Mouse (Mus musculus): ENCODE measurements at regions not wholly inside any gene's neighbourhood (a gene's known extent, or its start where the extent isn't known, plus 50 kb on each side); places are given as distances from the start of the nearest gene placed in this dataset.

DNA sequence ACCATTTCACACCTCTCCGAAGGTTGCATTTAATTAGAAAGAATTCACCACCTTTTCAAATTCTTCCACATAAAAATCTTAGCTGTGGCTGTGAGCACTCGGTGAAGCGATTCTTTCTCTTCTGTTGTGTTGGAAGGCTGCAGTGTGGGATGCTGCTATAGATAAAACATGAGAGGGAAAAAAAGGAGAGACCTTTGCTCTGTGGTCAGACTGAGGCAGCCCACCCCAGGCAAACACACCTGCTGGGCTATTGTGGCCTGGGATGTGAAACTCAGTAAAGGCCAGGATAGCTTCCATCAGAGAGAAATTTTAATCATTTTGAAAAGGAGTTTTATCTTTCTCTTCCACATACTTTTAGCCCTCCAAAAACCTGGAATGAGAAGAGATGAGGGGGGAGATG lies 625.3 kb upstream of the Akr1e1 start:
- H3K4me2 ChIP-seq: no peak overlapping the region
- no peak overlapping the region for H3K9ac ChIP-seq

DNA sequence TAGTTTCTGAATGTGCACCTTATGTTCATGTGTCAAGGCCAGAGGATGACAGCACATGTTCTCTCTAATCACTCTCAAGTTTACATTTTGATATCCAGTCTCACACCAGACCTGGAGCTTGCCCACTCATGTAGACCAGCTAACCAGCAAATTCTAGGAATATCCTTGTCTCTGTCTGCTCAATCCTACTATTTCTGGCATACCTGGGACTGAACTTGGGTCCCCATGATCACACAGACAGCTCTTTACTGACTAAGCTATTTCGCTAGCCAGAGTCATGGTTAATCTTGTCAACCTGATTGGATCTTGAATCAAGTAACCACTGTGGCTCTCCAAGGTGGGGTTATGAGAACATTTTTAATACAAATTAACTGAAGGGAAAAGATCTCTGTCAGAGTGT lies 625.9 kb upstream of the Klf6 start:
- no peaks in the 10 kb centered on the region for H3K27me3 ChIP-seq
- H3K9ac ChIP-seq: no peak overlapping the region
- H3K9me3 ChIP-seq: no peaks in the 10 kb centered on the region
- no peak overlapping the region for H3K4me2 ChIP-seq
- H3K4me1 ChIP-seq: no peaks in the 10 kb centered on the region
- 95% methylated on average over 1 of the region's 1 CpGs for WGBS
- no peaks in the 10 kb centered on the region for H3K36me3 ChIP-seq
- H3K27ac ChIP-seq: no peak overlapping the region
- no peak overlapping the region for H3K4me3 ChIP-seq
- no peak for ATAC-seq (ENCODE audit: insufficient number of reproducible peaks, low FRiP score, low TSS enrichment, low read depth)

More for the DNA sequence above, 625.3 kb upstream of the Akr1e1 start:
- Histone ChIP-seq H3K27ac (no peak overlapping the region), H3K27me3 (no peaks in the 10 kb centered on the region), H3K9me3 (no peaks in the 10 kb centered on the region), H3K4me3 (no peak overlapping the region), H3K4me1 (no peaks in the 10 kb centered on the region), H3K36me3 (no peaks in the 10 kb centered on the region)
- WGBS: 64% methylated on average over 3 of the region's 3 CpGs
- no peak for ATAC-seq (ENCODE audit: insufficient number of reproducible peaks, low FRiP score, low TSS enrichment, low read depth)

DNA sequence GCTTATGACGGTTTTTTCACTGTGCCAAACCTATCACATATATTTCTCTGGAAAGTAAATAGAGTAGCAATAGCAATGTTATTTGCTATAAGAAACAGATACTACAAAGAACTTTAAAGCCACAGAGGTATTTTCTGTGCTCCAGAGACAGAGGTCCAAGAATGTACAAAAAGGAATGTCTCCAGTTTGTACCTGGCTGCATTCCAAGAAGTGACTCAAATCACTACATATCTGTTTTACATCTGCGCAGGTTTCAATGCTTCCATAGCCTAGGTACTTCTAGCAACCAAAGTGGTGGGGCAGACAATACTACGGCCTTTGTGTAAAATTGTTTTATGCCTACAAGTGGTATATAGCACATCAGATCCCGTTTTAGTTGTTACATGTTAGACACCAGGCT lies 620.7 kb upstream of the Klf6 start:
- H3K27me3 ChIP-seq: no peaks in the 10 kb centered on the region
- H3K27ac ChIP-seq: no peak overlapping the region
- no peaks in the 10 kb centered on the region for H3K4me1 ChIP-seq
- no peak overlapping the region for H3K4me3 ChIP-seq
- WGBS: 42% methylated on average over 4 of the region's 4 CpGs
- no peak for ATAC-seq (ENCODE audit: insufficient number of reproducible peaks, low FRiP score, low TSS enrichment, low read depth)
- H3K4me2 ChIP-seq: no peak overlapping the region
- H3K36me3 ChIP-seq: no peaks in the 10 kb centered on the region
- no peaks in the 10 kb centered on the region for H3K9me3 ChIP-seq
- no peak overlapping the region for H3K9ac ChIP-seq

DNA sequence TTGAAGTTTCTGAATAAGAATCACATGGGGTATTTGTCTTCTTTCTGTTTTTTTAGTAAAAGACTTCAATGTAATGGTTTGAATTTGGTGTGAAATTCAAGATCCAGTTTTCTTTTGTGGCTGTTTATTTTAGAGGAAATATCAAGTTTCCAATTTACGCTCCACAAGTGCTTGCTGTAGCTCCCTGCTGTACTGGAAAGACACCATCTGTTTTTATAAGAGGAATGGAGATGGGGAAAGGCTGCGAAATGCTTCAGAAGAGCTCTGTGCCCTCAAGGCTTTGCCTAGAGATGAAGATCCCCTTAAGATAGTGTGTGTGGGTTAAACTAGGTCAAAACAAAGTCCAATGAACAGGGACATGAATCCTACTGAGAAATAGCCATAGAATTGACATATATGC lies 618.5 kb upstream of the Klf6 start:
- Histone ChIP-seq H3K9ac (no peak overlapping the region), H3K9me3 (no peaks in the 10 kb centered on the region), H3K36me3 (no peaks in the 10 kb centered on the region), H3K27ac (no peak overlapping the region), H3K27me3 (no peaks in the 10 kb centered on the region), H3K4me3 (no peak overlapping the region), H3K4me1 (no peaks in the 10 kb centered on the region), H3K4me2 (no peak overlapping the region)
- WGBS: 39% methylated on average over 2 of the region's 2 CpGs
- no peak for ATAC-seq (ENCODE audit: insufficient number of reproducible peaks, low FRiP score, low TSS enrichment, low read depth)

DNA sequence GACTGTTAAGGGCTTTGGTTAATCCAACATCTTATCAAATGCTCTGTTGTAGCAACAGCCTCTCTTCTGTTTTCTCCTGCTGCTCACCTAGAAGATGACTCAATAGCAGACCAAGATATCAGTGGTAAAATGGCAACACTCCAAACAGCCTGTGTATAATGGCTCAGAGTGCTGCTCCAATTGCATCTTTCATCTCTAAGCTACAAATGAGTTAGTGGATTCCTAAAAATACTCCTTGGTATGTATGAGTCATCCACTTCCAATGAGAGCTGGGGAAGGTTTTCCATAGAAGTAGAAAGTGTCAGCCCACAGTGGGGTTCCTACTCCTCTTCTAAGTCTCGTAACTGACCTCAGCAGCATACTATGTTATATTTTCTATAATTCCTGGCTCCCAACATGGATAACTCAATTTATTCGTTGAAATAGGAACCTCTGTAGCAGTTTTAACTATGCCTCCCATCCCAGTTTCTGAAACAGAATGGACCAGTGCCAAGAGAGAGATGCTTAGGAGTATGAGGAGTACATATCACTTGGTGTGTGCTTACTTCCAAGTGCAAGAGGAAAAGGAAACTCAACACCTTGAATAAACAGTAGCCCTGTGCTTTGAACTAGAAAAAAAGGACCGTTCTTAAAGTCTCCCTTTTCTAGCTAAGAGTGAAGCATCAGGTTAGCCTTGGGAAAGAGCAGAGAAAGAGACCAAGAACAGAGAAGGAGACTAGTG lies 612.5 kb upstream of the Klf6 start:
- Histone ChIP-seq H3K27me3 (no peaks in the 10 kb centered on the region), H3K9me3 (no peaks in the 10 kb centered on the region), H3K4me2 (no peak overlapping the region), H3K9ac (no peak overlapping the region), H3K4me1 (no peaks in the 10 kb centered on the region), H3K36me3 (no peaks in the 10 kb centered on the region), H3K4me3 (no peak overlapping the region), H3K27ac (no peak overlapping the region)
- whole genome bisulfite sequencing: 42% methylated on average over 3 of the region's 3 CpGs
- no peak for ATAC-seq (ENCODE audit: insufficient number of reproducible peaks, low FRiP score, low TSS enrichment, low read depth)

DNA sequence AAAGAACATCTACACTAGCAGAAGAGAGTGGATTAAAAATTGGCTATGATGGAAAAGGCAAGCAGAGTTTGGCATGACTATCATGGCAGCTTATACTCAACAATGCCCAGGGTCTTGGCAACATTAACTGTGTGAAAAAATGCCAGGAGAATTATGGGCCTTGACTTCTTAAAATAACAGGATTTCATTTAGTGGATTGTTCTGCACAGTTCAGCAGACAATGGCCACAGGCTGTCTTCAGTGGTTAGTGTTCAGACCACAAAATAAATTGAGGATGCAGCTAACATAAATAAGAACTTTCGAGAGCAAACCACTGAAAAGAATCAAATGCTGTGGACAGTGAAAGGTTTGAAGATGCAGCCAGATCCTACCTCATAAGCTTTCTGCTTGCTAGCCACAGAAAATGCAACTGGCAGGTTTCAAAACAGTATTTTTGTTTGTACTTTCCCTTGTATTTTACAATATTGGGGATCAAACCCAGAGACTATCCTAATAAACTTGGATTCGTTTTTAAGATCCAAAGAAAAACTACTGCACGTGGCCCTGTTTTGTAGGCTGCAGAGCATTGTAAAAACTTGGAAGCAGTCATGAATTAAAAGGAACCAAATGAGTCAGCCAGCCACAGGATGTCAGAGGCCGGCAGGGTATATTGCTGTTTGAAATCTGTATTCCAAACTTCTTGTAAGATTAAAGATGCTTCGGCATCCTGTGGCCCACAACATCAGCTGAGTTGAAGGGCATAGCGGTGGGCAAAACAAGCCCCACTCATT lies 603.2 kb upstream of the Klf6 start:
- H3K36me3 ChIP-seq: no peaks in the 10 kb centered on the region
- no peak overlapping the region for H3K4me2 ChIP-seq
- no peaks in the 10 kb centered on the region for H3K4me1 ChIP-seq
- ATAC-seq (ENCODE audit: insufficient number of reproducible peaks, low FRiP score, low TSS enrichment, low read depth): no peak
- H3K9me3 ChIP-seq: no peaks in the 10 kb centered on the region
- H3K27ac ChIP-seq: no peak overlapping the region
- H3K27me3 ChIP-seq: no peaks in the 10 kb centered on the region
- WGBS: 41% methylated on average over 6 of the region's 6 CpGs
- H3K4me3 ChIP-seq: no peak overlapping the region
- H3K9ac ChIP-seq: no peak overlapping the region

DNA sequence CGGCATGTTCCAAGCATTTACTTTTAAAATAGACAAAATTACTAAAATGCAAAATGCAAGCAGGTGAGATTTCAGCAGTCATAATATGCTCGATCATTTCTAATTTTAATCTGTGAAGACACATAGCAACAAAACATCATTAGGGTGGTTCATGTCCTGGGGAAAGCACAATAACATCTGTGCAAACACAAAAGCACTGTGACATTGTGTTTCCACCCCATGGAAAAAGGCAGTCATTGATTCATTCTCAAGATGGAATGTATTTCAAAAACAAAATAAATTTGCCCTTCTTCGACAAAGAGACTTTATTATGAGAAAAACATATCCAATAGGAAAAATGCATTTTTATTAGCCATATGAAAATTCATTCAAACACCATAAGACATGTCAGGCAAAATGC lies 601.5 kb upstream of the Klf6 start:
- Histone ChIP-seq H3K4me2 (no peak overlapping the region), H3K36me3 (no peaks in the 10 kb centered on the region), H3K4me1 (no peaks in the 10 kb centered on the region), H3K4me3 (no peak overlapping the region), H3K27me3 (no peaks in the 10 kb centered on the region), H3K9ac (no peak overlapping the region), H3K9me3 (no peaks in the 10 kb centered on the region), H3K27ac (no peak overlapping the region)
- no peak for ATAC-seq (ENCODE audit: insufficient number of reproducible peaks, low FRiP score, low TSS enrichment, low read depth)
- 58% methylated on average over 3 of the region's 3 CpGs for WGBS

DNA sequence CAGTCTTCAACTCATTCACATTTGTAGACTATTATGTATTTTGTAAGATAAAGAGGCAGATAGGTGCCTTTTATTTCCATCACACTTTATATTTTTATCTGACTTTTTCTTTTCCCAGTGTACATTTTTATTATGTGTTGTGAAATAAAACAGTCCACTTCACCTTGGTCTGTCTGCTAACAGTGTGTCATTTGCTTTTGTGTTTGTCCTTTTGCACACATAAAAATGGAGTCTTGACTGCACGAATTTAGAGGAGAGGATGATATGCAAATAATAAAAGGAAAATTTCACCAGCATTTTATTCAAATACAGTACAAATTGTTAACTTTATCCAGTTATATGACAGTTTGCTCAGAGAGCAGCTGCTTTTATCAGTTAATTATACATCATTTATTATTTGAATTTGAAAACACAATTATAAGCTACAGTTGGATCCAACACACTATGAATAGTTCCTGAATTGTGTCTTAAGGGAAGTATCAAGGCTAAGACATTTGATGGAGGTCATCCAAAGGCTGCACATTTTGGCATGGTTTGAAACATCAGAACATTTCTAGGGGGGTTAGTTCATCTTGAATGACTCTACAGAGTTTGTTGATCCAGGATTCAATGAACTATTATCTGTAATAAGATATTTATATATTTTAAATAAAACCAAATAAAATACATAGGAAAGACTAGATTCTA lies 588.6 kb upstream of the Klf6 start:
- Histone ChIP-seq H3K27ac (no peak overlapping the region), H3K4me1 (no peaks in the 10 kb centered on the region), H3K36me3 (no peaks in the 10 kb centered on the region), H3K4me2 (no peak overlapping the region), H3K4me3 (no peak overlapping the region), H3K9ac (no peak overlapping the region), H3K9me3 (no peaks in the 10 kb centered on the region), H3K27me3 (no peaks in the 10 kb centered on the region)
- ATAC-seq (ENCODE audit: insufficient number of reproducible peaks, low FRiP score, low TSS enrichment, low read depth): no peak
- WGBS: 50% methylated on average over 1 of the region's 1 CpGs

DNA sequence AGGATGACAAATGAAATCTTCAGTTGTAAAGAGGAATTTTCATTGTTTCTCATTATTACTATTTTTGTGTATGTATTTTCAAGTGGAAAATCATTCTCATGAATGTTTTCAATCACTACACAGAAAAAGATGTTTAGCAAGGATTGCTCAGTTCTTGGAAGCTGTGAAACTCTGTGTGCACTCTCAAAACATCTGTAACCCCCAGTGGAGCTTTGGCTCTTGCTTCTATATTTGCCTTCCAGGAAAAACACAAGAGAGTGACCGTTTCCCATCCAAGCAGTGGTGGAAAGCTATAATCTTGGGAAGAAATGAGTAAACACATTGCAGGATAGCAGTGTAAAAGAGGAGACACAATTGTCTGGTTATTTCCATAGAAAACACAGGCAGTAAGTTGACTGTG lies 584.7 kb upstream of the Klf6 start:
- WGBS: 58% methylated on average over 1 of the region's 1 CpGs
- Histone ChIP-seq H3K4me3 (no peak overlapping the region), H3K9me3 (no peaks in the 10 kb centered on the region), H3K36me3 (no peaks in the 10 kb centered on the region), H3K4me1 (no peaks in the 10 kb centered on the region), H3K27ac (no peak overlapping the region), H3K27me3 (no peaks in the 10 kb centered on the region), H3K9ac (no peak overlapping the region), H3K4me2 (no peak overlapping the region)
- no peak for ATAC-seq (ENCODE audit: insufficient number of reproducible peaks, low FRiP score, low TSS enrichment, low read depth)

DNA sequence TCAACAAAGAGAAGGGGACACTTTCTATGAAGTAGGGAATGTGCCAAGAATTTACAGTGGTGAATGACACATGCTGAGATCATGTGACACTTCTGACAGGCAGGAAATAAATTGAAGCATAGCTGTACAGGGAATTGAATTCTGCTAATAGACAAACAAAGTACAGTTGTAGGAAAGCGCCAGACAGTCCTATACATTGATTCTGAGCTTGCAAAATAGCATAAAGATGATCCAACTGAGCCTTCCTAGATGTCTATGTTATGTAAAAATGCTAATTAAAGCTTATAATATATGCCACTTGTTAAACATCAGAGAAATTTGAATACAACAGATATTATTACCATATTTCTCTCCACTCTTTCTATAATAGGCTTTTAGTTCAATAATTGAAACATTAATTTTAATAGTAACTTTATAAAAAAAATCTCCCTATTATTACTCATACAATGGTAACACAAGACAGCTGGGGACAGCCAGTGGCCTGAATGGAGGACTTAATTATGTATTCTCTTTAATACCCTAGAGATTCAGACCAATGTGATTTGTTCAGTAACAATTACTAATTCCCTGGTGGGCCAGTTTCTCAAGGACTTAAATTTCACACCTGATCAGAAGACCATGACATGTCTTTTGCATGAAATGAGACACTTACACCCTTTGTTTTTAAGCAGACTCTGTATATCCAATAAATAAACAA lies 571.4 kb upstream of the Klf6 start:
- no peak overlapping the region for H3K4me3 ChIP-seq
- no peaks in the 10 kb centered on the region for H3K36me3 ChIP-seq
- H3K27ac ChIP-seq: no peak overlapping the region
- 80% methylated on average over 1 of the region's 1 CpGs for WGBS
- H3K9me3 ChIP-seq: no peaks in the 10 kb centered on the region
- H3K9ac ChIP-seq: no peak overlapping the region
- no peak for ATAC-seq (ENCODE audit: insufficient number of reproducible peaks, low FRiP score, low TSS enrichment, low read depth)
- H3K4me1 ChIP-seq: no peaks in the 10 kb centered on the region
- no peak overlapping the region for H3K4me2 ChIP-seq
- no peaks in the 10 kb centered on the region for H3K27me3 ChIP-seq

DNA sequence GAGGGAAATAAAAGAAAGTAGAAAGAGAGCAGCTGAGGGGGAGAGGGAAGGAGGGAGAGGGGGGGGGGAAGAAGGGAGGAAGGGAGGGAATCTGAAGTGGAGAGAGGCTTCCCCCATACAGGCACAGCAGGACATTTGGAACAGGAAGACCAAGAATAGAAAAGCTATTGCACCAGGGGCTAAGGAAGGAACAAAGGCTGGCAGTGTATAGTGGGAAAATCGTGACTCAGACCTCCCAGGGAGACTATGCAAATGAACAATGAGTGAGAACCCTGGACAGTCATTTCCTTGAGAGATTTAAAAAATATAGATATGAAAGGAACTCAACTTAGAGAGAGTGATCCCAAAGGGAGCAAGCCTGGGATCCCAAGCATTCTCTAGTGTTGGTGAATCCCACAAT lies 559.1 kb upstream of the Klf6 start:
- Histone ChIP-seq H3K27ac (no peak overlapping the region), H3K4me1 (no peaks in the 10 kb centered on the region), H3K27me3 (no peaks in the 10 kb centered on the region), H3K4me3 (no peak overlapping the region), H3K4me2 (no peak overlapping the region), H3K9ac (no peak overlapping the region), H3K9me3 (no peaks in the 10 kb centered on the region), H3K36me3 (no peaks in the 10 kb centered on the region)
- 22% methylated on average over 1 of the region's 1 CpGs for WGBS
- no peak for ATAC-seq (ENCODE audit: insufficient number of reproducible peaks, low FRiP score, low TSS enrichment, low read depth)

DNA sequence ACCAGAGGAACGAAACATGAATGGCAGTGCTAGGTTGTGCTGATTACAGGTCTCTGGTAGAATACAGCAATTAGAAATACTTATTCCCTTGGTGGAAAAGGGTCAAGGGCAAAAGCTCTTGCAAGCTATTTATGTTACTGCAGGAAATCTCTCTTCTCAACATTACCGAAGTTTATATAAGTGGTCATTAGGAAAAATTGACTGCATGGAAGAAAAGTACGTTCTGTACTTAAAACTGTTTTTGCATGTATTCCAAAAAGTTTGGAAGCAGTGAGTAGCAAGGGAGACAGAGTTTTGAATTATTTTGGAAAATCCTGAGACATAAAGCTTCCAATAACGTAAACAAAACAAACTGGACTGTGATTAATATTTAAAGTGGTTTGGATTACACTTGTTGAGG lies 554.6 kb upstream of the Klf6 start:
- H3K27me3 ChIP-seq: no peaks in the 10 kb centered on the region
- 60% methylated on average over 4 of the region's 4 CpGs for WGBS
- H3K9ac ChIP-seq: no peak overlapping the region
- no peak overlapping the region for H3K4me2 ChIP-seq
- ATAC-seq (ENCODE audit: insufficient number of reproducible peaks, low FRiP score, low TSS enrichment, low read depth): no peak
- no peak overlapping the region for H3K4me3 ChIP-seq
- H3K4me1 ChIP-seq: no peaks in the 10 kb centered on the region
- H3K9me3 ChIP-seq: no peaks in the 10 kb centered on the region
- H3K27ac ChIP-seq: no peak overlapping the region
- no peaks in the 10 kb centered on the region for H3K36me3 ChIP-seq

Measured in limb, embryonic 15.5 days (tissue).